Mouse (Mus musculus): ENCODE results near the gene Ano8. TPM values are rescaled to one million over a fixed set of nuclear protein-coding genes. Genes with fewer than 3 reads are reported as not detected.

Gene Ano8
- polyA plus RNA-seq, 2 experiments: 0.14 to 1.7 TPM

DNA sequence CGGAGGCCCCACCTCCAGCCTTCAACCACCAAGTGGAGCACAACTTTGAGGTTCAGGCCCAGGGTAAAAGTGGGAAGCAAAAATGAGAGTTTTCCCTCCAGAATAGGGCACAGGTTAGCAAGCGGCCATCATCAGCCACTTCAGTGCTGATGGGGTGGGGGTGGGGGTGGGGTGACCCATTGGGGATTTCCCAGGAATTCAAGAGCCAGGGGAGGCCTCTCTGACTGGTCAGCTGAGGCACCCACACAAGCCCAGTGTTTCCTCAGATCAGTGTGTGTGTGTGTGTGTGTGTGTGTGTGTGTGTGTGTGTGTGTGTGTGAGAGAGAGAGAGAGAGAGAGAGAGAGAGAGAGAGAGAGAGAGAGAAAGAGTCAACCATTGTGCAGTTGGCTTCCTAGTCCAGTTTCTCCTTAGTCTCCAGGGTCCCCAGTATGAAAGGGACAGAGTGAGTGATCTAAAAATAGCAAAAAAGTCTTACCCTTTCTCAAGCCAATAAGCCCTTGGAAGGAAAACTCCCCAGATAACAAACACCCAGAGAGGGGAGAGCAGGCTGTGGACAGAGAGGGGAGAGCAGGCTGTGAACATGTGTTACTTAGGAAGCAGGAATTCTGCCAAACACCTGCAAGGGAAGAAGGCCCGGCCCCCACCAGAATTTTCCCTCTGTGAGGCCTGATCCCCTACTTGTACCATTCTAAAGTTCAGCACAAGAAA is 41.6 kb upstream of the Ano8 start:
- Histone ChIP-seq H3K36me3 (replicated peaks; ENCODE audit: control insufficient read depth, insufficient read depth, low read depth) (no peaks in the 10 kb centered on the region), H3K27me3 (ENCODE audit: control insufficient read depth, insufficient read depth, low read length) (peaks cover 15% of the 10 kb centered on the region), H3K27ac (no peak overlapping the region), H3K4me3 (ENCODE audit: insufficient read depth in 1 of 2, low read depth in 2 of 2, low read length in 2 of 2) (no peak overlapping the region), H3K4me1 (replicated peaks; ENCODE audit: control insufficient read depth in 2 of 2, insufficient read depth in 2 of 2, low read length in 1 of 2) (peaks cover 0 to 5% of the 10 kb centered on the region in 2 experiments; a peak in 2 of 4 replicates), H3K9me3 (ENCODE audit: control insufficient read depth, low read length) (no peaks in the 10 kb centered on the region), H3K4me2 (ENCODE audit: low read depth) (no peak overlapping the region), H3K9ac (replicated peaks) (no peak overlapping the region)
- WGBS (ENCODE audit: insufficient replicate concordance): 38% methylated on average over 3 of the region's 3 CpGs
- DNase-seq (ENCODE audit: low read depth in 3 of 3, low spot score in 3 of 3) (no peak), ATAC-seq (ENCODE audit: insufficient read depth) (no peak)
- no peak for TF ChIP-seq EP300 (IDR thresholded peaks at IDR 0.05; ENCODE audit: low read depth)
- TF ChIP-seq CTCF (IDR thresholded peaks at IDR 0.05; ENCODE audit: low read depth): no peak

GRCm38 (mm10) chr8:71526272-71526671 is 40.5 kb upstream of the Ano8 start:
- H3K27ac ChIP-seq: no peak overlapping the region
- H3K4me3 ChIP-seq (ENCODE audit: insufficient read depth in 1 of 2, low read depth in 2 of 2, low read length in 2 of 2): no peak overlapping the region
- H3K9ac ChIP-seq (replicated peaks): no peak overlapping the region
- H3K9me3 ChIP-seq (ENCODE audit: control insufficient read depth, low read length): no peaks in the 10 kb centered on the region
- peaks cover 15% of the 10 kb centered on the region for H3K27me3 ChIP-seq (ENCODE audit: control insufficient read depth, insufficient read depth, low read length)
- no peak overlapping the region for H3K4me2 ChIP-seq (ENCODE audit: low read depth)
- WGBS (ENCODE audit: insufficient replicate concordance): 10% methylated on average over 6 of the region's 6 CpGs
- TF ChIP-seq CTCF (IDR thresholded peaks at IDR 0.05; ENCODE audit: low read depth) (no peak), EP300 (IDR thresholded peaks at IDR 0.05; ENCODE audit: low read depth) (no peak)
- ATAC-seq (ENCODE audit: insufficient read depth) (peak; percentile 27; the same call in 1 of the 2 replicates), DNase-seq (ENCODE audit: low read depth in 3 of 3, low spot score in 3 of 3) (no peak)
- H3K36me3 ChIP-seq (replicated peaks; ENCODE audit: control insufficient read depth, insufficient read depth, low read depth): no peaks in the 10 kb centered on the region
- H3K4me1 ChIP-seq (replicated peaks; ENCODE audit: control insufficient read depth in 2 of 2, insufficient read depth in 2 of 2, low read length in 1 of 2): peaks cover 0 to 5% of the 10 kb centered on the region in 2 experiments; a peak in 2 of 4 replicates

GRCm38 (mm10) chr8:71525226-71526050 is 39.7 kb upstream of the Ano8 start, which contains the start of gene Ccdc194:
Ccdc194 (minus strand) TSS chr8:71525711.
- H3K9ac ChIP-seq (replicated peaks): no peak within 1 kb of the TSS
- H3K9me3 ChIP-seq (ENCODE audit: control insufficient read depth, low read length): no peaks in the 10 kb centered on the region
- H3K27me3 ChIP-seq (ENCODE audit: control insufficient read depth, insufficient read depth, low read length): peaks cover 15% of the 10 kb centered on the region
- WGBS (ENCODE audit: insufficient replicate concordance): 31% methylated on average over 46 of the region's 46 CpGs
- no peak for TF ChIP-seq CTCF (IDR thresholded peaks at IDR 0.05; ENCODE audit: low read depth)
- no peak for TF ChIP-seq EP300 (IDR thresholded peaks at IDR 0.05; ENCODE audit: low read depth)
- H3K4me1 ChIP-seq (replicated peaks; ENCODE audit: control insufficient read depth in 2 of 2, insufficient read depth in 2 of 2, low read length in 1 of 2): peaks cover 0 to 5% of the 10 kb centered on the region in 2 experiments; a peak in 2 of 4 replicates
- no peaks in the 10 kb centered on the region for H3K36me3 ChIP-seq (replicated peaks; ENCODE audit: control insufficient read depth, insufficient read depth, low read depth)
- no peak within 1 kb of the TSS for H3K4me3 ChIP-seq (ENCODE audit: insufficient read depth in 1 of 2, low read depth in 2 of 2, low read length in 2 of 2)
- ATAC-seq (ENCODE audit: insufficient read depth) (no peak), DNase-seq (ENCODE audit: low read depth in 3 of 3, low spot score in 3 of 3) (no peak)
- no peak within 1 kb of the TSS for H3K4me2 ChIP-seq (ENCODE audit: low read depth)
- no peak within 1 kb of the TSS for H3K27ac ChIP-seq

- DNase-seq (ENCODE audit: low read depth in 3 of 3, low spot score in 3 of 3) (peak; percentile 66 to 75 (median 69)), ATAC-seq (ENCODE audit: insufficient read depth) (peak; percentile 75)
- peaks cover 15% of the 10 kb centered on the region for H3K27me3 ChIP-seq (ENCODE audit: control insufficient read depth, insufficient read depth, low read length)
- no peak overlapping the region for H3K4me3 ChIP-seq (ENCODE audit: insufficient read depth in 1 of 2, low read depth in 2 of 2, low read length in 2 of 2)
- H3K4me2 ChIP-seq (ENCODE audit: low read depth): no peak overlapping the region
- H3K4me1 ChIP-seq (replicated peaks; ENCODE audit: control insufficient read depth in 2 of 2, insufficient read depth in 2 of 2, low read length in 1 of 2): no peaks in the 10 kb centered on the region; a peak in 1 of 4 replicates
- TF ChIP-seq CTCF (IDR thresholded peaks at IDR 0.05; ENCODE audit: low read depth) (peak; percentile 96), EP300 (IDR thresholded peaks at IDR 0.05; ENCODE audit: low read depth) (no peak)
- H3K27ac ChIP-seq: no peak overlapping the region
- H3K9ac ChIP-seq (replicated peaks): no peak overlapping the region
- H3K36me3 ChIP-seq (replicated peaks; ENCODE audit: control insufficient read depth, insufficient read depth, low read depth): no peaks in the 10 kb centered on the region
- no peaks in the 10 kb centered on the region for H3K9me3 ChIP-seq (ENCODE audit: control insufficient read depth, low read length)
- 3% methylated on average over 17 of the region's 17 CpGs for WGBS (ENCODE audit: insufficient replicate concordance)
Measured at GRCm38 (mm10) chr8:71521634-71522033, 35.9 kb upstream of the Ano8 start.
